Mouse (Mus musculus) kidney, postnatal 4 days (tissue): ENCODE results near the gene Mdga1.

Source experiments
- DNase-seq, 2 experiments: peaks; one replicate each; pipeline ENCODE4 v3.0.0; 2021; ENCODE audit warnings: mixed read lengths in 2 of 2

The Mdga1 gene

DNA sequence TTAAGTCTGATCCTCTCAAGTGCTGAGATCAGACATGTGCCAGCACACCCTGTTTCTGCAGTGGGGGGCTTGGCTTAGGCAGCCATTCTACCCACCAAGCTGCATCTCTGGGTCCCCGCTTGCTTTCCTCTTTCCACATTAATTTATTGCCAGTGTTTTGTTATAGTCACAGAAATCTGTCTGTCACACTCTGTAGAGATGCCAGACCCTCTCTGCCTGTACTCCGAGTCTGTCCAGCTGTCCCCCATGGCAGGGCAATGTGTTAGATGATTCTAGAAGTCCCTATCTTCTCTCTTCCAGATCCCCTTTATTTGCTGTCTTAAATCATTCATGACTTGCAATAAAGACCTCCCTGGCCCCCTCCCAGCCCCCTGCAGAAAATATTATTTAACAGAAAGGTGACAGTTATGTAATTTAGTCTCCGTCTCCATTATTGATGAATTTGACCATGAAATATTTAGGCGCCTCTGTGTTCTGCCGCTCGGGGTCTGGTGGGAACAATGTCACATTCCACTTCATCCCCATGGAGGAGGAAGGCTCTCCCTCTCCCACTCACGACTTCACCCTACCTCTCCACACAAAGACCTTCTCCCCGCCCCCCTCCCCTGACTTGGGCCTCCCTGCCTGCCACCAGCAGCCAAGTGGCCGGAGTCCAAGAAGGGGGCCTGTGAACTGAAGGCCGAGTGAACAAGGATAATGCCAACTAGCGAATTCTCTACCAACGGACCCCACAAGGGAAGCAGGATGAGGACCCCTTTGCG lies 50.9 kb downstream of the Mdga1 start:
- DNase-seq, result no peak

DNA sequence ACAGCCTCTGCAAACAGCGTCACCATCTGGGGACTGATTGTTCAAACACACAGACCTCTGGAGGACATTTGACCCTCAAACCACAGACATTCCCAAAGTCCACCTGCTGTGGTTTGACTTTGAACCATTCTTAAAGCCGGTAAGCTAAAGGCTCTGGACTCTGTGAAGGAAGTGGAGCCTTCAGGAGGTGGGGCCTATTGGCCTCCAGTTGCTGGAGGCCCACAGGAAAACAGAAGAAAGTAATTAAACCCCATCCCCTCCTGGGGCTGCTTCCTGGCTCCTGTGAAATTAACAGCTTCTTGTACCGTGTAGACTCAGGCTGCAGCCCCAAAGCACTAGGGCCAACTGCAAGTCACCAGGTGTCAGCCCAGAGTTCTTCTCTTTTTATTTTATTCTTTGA lies 52.9 kb downstream of the Mdga1 start:
- no peak for DNase-seq

DNA sequence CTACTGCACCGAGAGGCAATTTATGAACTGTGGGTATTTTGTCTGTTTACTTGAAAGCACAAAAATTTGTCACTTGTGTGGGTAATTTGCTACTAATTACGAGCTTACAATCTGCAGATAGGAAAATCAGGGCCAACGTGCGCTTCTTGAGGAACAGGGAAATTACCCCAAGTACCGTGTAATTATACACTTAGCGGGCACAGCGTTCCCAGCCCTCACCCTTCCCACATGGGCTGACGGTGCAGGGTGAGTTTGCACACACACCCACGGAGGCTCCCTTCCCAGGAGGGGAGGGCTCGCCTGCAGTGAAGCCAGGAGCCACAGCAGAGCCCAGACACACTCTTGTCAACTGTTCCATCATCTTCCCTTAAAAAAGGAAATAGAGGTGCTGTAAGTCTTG lies 54.1 kb downstream of the Mdga1 start:
- no peak for DNase-seq

DNA sequence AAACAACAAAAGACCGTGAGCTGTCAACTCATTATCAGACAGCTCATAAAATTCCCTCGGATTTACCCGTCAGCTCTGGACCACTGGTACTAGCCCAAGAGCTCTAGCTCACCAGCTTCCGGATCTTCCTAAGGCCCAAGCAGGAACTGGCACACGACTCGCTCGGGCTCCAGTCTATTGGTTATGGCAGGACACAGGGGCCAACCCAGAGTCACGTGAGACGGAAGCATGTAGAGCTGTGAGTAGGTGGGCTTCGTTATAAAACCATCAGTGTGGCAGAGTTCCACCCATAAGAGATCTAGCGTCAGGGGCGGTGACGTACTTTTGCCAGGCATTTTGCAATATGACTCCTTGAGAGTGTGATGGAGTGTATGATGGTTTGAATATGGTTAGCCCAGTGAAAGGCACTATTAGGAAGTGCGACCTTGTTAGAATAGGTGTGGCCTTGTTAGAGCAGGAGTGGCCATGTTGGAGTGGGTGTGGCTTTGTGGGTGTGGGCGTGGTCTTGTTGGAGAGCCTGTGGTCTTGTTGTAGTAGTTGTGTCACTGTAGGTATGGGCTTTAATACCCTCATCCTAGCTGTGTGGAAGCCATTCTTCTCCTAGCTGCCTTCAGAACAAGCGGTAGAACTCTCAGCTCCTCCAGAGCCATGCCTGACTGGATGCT lies 56.5 kb downstream of the Mdga1 start:
- DNase-seq, result no peak

DNA sequence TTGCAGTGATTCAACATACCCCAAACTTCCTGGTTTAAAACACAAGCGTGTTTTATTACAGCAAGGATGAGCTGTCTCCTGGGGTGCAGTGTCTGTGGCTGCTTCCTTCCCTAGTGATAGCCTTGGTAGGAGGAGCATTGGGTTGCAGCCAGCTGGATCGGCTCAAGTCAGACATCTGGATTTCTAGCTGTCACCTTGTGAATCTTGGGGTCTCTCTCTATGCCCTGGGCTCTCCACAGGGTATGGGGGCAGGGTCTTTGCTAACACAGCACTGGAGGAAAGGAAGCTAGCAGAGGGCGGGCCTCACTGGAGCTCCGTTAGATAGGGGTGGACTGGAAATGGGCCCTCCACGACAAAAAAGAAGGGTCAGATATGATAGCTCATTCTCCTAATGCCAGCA lies 57.2 kb downstream of the Mdga1 start:
- DNase-seq, result peak in 1 of 2 experiments; percentile 28

DNA sequence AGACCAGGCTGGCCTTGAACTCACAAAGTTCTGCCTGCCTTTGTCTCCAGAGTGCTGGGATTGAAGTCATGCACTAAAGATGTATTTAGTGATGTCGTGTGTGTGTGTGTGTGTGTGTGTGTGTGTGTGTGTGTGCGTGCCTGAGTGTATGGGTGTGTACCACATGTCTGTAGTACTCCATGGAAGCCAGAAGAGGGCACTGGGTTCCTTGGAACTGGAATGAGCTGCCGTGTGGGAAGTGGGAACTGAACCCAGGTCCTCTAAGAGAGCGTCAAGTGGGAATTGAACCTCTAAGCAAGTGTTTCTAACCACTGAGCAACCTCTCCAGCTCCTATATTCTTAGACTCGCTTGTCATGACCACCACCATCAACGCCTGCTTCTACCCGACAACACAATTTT lies 60.9 kb downstream of the Mdga1 start:
- DNase-seq, result no peak

DNA sequence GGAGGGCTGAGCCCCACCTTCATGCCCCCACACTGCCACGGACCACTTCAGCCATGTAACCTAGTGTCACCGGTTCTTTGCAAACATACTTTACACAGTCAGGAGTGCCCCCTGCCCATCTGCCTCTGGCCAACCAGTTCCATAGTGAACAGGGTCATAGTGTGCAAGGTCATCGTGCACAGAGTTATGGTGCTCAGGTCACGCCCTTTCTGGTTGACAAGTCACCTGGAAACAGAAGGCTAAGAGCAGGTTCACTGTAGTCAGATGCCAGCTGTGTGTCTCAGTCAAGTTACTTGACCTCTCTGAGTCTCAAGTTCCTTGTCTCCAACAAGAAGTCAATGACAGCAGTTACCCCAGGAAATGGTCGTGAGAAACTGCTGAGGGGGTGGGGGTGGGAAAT lies 65.2 kb downstream of the Mdga1 start:
- no peak for DNase-seq

DNA sequence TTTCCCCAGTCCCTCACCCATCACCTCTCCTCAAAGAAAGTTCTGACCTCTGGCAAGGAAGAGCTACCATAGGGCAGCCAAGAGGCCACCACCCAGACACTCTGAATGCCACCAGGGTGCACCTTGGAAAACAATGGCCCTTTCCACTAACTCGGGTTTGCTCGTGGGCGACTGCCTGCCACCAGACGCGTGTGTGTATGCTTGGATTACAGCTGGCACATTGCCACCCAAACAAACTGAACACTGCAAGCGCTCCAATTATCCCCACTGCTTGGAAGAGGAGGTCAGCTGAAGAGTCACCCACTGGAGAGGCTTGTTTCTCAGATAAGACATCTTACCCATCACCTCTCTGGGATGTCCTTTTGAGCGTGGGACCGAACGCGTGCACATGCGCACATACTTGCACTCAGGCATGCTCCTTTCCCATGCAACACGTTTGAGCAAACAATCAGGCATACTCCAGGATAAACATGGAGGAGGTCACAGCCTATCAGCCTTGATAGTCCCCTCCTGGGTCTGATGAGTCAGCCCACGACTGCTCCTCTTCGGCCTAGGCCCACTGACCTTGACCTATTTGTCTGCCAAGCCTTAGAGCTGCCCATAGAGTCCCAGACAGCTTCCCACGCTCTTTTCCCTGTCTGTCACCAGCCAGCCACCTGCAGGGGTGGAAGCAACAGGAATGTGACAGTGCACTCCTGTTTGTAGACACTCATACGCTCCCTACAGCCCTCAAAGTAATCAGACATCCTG lies 67.3 kb downstream of the Mdga1 start:
- DNase-seq, result no peak

DNA sequence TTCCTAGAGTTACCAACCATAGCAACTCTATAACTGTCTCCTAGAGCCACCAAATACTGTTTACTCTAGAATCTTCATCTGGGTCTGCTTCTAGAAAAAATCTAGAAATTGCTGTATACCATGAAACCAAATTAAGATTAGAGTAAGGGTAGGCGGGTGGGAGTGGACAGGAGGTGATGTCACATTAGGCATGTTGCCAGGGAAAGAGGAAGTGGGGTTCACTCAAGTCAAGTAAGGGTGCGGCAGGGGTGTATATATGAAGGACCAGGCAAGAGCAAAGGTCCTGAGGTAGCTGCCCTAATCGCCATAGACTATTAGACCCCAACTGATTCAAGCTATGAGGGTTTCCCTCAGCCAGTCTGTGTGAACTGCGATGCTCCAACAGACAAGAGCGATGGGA lies 69.6 kb downstream of the Mdga1 start:
- no peak for DNase-seq

DNA sequence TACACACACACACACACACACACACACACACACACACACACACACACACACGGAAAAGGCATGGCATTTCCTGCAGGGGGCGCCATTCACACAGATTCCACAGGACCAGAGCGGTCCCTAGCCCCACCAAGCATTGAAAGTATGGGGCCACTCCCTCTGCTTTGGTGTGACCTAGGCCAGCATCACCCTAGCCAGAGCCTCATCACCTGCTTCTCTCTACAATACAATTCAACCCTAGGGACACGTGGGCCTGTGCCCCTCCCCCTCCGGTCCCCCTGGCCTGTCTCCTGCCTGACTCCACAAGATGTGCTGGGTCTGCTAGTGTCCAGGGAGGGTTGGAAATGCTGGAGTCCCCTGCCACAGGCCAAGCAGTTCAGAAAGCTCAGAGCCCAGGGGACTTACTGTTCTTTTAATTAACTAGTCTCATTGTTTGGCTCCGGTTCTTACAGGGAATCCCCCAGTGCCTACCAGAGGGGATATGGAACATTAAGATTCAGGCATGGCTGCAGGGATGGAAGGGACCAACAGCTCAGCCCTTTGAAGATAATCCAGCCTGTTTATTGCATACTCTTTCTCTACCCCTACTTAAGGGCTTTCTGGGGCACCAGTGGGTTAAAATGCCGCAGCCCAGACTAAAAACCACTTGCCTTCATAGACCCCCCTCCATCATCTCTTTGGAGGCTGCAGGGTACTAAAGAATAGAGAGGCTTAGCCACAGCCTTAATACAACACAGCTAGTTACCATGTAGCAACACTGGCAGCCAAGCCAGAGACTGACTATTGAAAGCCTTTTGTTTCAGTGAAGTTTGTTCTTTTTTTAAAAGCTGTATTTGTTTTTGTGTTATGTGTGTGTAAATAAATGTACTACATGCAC lies 73.5 kb downstream of the Mdga1 start:
- peak; percentile 63 to 70 for DNase-seq

DNA sequence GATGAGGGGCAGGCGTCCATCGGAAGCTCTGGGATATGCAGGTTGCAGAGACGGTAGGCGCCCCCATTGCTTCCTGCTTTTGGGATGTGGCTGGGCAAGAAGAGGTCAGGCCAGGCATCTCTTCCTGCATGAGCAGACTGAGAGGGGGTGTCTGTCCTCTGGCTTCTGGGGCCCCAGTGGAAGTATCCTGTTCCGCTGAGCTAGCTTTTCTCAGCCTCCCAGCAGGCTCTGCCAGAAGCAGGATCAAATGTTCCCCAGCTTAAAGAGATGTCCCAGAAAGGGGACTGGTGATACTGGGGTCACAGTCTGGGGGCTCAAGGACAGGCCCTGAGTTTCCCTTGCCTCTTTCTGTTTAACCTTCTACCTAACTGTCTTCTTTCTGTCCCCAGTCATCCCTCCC lies 74.3 kb downstream of the Mdga1 start:
- DNase-seq, result no peak

DNA sequence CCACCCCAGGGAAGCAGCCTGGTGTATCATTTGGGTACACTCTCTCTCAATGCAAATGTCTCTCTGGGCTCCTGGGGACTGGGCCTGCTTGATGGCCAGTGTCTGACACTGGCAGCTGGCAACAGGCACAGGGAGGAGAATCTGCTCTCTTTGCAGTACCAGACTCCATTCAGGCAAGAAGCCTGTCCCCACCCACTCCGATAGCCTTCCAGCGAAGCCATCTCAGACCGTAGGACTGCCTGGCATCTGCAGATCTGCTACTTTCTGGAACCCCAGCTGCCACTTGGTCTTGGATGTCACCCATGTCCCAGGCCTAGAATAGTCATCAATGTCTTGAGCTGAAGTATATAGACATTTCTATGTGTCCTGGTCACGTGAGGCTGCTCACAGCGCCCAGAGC lies 74.9 kb downstream of the Mdga1 start:
- DNase-seq, result no peak

DNA sequence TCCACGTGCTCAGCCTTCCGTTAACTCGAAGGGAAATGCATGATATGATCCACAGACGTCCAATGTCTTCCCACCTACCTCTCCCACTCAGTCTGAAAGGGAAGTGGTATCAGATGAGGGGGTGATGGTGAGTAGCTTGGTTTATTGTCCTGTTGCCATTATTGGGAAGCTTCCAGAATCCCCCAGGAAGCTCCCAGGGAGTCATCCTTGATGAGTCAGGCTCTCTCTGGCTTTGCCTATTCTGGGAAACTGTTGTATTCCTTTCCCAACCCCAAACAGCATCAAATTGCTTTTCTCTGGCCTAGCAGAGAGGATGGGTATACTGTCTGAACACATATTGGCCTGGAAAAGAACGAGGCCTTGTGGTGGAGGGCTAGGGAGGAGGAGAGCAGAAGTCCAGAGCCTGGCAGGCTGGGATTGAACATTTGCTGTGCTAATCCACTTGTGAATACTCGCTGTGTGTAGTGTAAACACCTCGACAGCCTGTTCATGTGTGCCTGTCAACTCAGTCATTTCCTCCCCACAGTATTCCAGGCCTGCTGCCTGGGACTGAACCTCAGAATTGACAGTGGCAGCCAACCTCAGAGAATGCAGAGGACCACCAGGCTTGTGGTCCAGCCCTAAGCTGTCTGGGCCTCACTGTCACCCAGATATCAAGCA lies 79.3 kb downstream of the Mdga1 start:
- no peak for DNase-seq

DNA sequence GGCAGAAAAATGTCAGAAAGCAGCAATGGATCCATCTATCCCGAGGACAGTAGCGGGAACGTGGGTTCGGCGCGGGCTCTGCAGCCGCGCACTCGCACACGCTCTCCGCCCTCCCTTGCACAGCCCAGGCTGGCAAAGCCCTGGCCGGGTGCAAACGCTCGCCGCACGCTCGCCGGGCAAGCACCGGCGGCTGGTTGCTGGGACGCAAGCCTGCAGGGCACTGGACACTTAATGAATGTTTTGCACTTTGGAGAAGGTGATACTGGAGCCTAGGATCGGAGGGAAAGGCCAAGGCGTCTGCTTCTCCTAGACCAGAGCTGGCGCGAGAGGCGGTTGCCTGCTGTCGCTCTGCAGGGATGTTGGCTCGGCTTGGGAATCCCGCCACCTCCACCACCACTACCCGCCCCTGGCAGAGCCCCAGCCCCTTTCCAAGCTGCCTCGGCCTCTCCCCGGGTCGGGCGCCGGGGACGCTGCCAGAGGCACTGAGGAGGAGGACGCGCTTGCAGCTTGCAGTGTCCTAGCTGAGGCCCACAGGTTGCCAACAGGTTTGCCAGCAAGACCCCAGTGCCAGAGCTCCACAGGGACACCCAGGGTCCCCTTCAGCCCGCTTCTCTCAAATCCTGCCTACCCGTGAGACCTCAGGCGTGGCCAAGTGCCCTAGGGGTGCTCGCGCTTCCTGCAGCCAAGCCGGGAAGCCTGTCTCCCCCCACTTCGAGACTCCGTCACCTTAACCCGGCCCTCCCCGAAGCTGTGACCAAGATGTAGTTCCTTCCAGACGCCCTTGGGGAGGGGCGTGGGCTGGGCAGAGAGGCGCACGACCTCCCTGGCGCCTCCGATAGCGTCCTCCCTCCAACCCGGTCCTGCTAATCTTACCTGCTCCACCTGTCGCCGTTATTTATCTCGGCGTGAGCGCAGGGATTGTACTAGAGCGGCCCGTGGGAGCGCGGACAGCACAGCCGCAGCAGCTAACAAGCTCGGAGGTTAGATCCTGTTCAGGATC lies 80.6 kb downstream of the Mdga1 start:
- DNase-seq, result peak; percentile 43 to 67

DNA sequence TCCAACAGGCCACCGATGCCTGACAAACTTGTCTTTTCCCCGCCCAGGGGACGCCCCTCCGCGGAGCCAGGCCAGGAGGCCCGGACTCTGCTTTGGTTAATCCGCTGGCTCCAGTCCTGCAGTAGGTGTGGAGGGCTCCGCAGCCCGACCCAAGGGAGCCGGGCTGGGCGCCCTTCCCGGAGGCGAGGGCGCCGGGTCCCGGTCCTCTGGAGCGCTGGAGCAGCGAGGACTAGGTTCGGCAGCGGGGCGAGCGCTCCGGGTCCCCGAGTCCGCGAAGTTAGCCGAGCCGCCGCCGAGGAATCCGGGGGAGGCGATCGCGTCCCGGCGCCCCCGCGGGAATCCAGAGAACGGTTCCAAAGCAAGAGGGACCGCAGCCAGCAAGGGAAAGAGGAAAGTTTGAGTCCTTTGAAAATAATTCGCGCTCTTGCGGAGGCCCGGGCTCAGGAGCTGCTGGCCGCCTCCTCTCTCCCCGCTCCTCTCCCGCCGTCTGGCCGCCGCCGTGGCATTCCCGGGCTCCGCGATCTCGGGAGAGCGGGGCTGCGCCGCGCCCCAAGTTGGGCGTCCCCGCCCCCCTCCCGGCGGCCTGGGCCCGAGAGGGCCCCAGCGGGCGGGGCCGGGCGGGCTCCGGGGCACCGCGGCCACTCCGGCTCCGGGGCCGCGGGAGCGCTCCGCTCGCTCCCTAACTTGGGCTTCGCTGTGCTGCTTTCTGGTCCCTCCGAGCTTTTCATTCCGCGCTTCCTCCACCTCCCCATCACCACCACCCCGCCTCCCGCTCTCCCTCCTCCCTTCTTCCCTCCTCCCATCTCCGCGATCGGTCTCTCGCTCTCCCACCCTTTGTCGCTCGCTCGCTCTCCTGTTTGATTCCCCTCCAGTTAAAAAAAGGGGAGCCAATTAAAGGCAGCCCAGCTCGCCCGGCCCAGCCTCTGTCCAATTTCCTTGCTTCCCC lies 81.7 kb downstream of the Mdga1 start:
- DNase-seq, result peak; percentile 69 to 78

DNA sequence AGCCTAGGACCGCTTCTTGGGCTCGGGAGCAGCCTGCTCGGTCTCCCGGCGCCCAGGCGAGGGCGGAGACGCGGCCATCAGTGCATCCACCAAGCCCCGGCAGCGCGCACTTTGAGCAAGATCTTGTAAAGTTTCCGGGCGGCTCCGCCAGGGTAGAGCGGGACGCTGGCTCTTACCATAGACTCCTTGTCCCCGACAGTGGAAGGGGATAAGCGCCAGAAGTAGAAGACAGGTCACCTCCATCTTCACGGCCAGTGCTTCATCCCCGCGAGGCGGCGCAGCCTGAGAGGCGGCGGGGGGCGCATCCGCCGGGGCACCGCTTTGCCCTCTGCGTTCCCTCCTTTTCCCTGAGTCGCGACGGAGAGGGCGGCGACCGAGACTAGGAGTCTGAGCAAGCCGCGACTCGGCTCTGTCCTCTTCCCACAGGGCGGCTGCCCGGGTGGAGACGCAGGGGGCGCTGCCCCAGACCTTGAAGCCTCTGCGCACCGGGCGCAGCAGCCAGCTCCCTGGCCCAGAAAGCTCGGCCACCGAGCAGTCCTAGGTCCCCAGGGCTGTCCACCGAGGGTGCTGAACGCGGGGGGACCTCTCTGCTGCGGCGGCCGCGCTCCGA lies 82.5 kb downstream of the Mdga1 start:
- peak; percentile 55 to 68 for DNase-seq

DNA sequence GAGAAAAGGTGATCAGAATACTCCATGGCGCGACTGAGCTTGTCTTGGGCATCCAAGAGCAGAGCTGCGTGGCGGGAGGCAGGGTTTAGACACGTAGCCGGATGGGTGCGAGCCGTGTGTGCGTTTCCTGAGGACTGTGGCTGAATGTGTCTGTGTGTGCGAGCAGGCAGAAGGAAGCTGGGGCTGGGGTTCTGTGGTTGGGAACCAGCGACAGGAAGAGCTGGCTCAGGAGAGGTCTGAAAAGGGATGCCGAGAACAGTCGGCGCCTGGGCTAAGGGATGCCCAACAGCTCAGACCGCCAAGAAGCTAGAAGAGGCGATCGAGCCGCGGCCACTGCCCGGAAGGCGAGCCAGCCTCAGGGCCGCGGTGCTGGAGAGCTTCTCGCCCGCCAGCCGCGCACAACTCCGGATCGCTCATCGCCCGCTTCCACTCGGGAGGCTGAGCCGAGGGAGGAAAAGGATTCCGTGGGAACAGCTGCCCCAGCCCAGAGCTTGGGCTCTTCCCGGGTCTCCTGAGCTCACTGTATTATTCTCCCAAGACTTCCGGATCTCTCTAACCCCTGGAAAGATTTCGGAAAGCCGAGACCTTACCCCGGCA lies 83.1 kb downstream of the Mdga1 start:
- peak; percentile 52 to 57 for DNase-seq

DNA sequence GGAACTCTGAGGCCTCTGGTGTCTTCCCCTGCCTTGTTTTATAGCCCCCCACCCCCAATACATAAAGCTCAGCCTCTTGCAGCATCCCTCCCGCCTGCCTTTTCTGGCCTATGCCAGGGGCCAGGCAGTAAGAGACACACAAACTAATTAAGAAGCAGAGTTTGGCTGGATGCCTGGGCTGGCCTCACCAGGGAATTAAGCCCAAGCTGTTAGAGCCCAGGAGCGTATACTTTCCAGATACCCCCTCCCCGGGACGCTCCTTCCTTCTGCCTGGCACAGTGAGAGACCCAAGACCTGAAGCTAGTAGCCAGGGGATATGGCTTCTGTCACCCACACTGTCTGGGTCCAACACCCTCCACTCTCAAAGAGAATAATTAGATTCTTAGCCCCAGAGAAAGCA lies 83.8 kb downstream of the Mdga1 start:
- DNase-seq, result peak; percentile 50 to 55

DNA sequence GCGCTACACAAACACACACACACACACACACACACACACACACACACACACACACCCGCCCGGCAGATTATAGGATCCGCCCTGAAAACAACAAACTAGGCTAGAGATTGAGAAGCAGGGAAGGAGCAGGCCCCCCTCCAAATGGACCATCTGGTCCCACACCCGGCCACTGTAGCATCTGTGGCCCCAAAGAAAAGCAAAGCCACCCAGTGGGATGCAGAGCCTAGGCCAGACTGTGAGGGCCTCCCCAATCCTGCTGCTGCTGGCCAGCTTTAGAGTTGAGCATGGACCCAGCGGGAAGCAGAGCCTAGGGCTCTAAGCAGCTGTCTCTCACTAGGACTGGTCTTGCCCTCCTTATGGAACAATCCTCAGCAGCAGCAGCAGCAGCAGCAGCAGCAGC lies 85.3 kb downstream of the Mdga1 start:
- DNase-seq, result no peak
